Mouse (Mus musculus) left cerebral cortex, postnatal 4 days (tissue): ENCODE data around the gene Mxi1. TPM values are rescaled to one million over a fixed set of nuclear protein-coding genes. Genes with fewer than 3 reads are reported as not detected.
A peak's percentile ranks its signal among the peaks of the same experiment; 100 is the strongest.

Source experiments
- DNase-seq: peaks from one replicate; pipeline ENCODE4 v3.0.0-alpha.2; 2022
- intact Hi-C: fragments of 180-260 bp; cut with DNase I; formaldehyde crosslinking; loops from one replicate; pipeline ENCODE4 v1.15.1; 2025
- total RNA-seq, 2 experiments: library from RNA; stranded (reverse); gene quantifications; 2 replicates each; pipeline ENCODE4 v1.2.3; 2021

The Mxi1 gene
- total RNA-seq, 2 experiments from 2014 or later, result 32.5 to 34.7 TPM

- no peak for DNase-seq
- intact Hi-C loops, result no loop called here
These were observed 103.5 kb downstream of the Mxi1 start for GRCm38 (mm10) chr19:53413617-53414380.

- intact Hi-C loops, result no loop called here
- no peak for DNase-seq
These were observed 104.3 kb downstream of the Mxi1 start for GRCm38 (mm10) chr19:53414650-53415049.

GRCm38 (mm10) chr19:53415198-53415597 lies 104.9 kb downstream of the Mxi1 start:
- intact Hi-C loops, result no loop called here
- no peak for DNase-seq

- peak; percentile 73 for DNase-seq
- intact Hi-C loops, result no loop called here
These were observed 109.5 kb downstream of the Mxi1 start for GRCm38 (mm10) chr19:53419834-53420233.

- intact Hi-C loops, result no loop called here
- DNase-seq, result peak; percentile 55
These were observed 110.7 kb downstream of the Mxi1 start for GRCm38 (mm10) chr19:53420924-53421582.

- no peak for DNase-seq
- intact Hi-C loops, result no loop called here
These were observed 111.4 kb downstream of the Mxi1 start for GRCm38 (mm10) chr19:53421583-53422188.

GRCm38 (mm10) chr19:53422358-53423308 lies 112.3 kb downstream of the Mxi1 start:
- intact Hi-C loops, result no loop called here
- DNase-seq, result peak; percentile 66

- DNase-seq, result no peak
- intact Hi-C loops, result no loop called here
These were observed 113.0 kb downstream of the Mxi1 start for GRCm38 (mm10) chr19:53423341-53423753.

GRCm38 (mm10) chr19:53423816-53424465 lies 113.6 kb downstream of the Mxi1 start:
- intact Hi-C loops, result no loop called here
- no peak for DNase-seq

- no peak for DNase-seq
- intact Hi-C loops, result no loop called here
These were observed 114.3 kb downstream of the Mxi1 start for GRCm38 (mm10) chr19:53424629-53425028.

Other genes starting within 250 kb of the Mxi1 start
- gene Add3, start 170.1 kb upstream of the Mxi1 start, total RNA-seq, result 10 to 100 TPM; 93.4 to 93.5 TPM
- gene Gm10197, start 61.2 kb downstream of the Mxi1 start, total RNA-seq, result not detected
- 10 to 100 TPM; 38.6 to 45.1 TPM for gene Smndc1, start 80.1 kb downstream of the Mxi1 start, total RNA-seq
- 1 to 10 TPM; 2.7 to 4.3 TPM for gene Dusp5, start 218.6 kb downstream of the Mxi1 start, total RNA-seq